Mouse (Mus musculus) kidney, adult 9 months (tissue): Measurements from ENCODE around the gene Cyp46a1.

ENCODE experiments used
- DNase-seq: peaks from one replicate; pipeline ENCODE4 v3.0.0; 2022

The Cyp46a1 gene

GRCm38 (mm10) chr12:108333895-108334445 lies at the start of gene Cyp46a1:
Gene Cyp46a1, plus strand, starts transcription at chr12:108334381.
- DNase-seq = peak; percentile 100

GRCm38 (mm10) chr12:108284455-108285224 lies 49.5 kb upstream of the Cyp46a1 start:
- DNase-seq = no peak

GRCm38 (mm10) chr12:108285225-108286011 lies 48.8 kb upstream of the Cyp46a1 start:
- no peak for DNase-seq

DNA sequence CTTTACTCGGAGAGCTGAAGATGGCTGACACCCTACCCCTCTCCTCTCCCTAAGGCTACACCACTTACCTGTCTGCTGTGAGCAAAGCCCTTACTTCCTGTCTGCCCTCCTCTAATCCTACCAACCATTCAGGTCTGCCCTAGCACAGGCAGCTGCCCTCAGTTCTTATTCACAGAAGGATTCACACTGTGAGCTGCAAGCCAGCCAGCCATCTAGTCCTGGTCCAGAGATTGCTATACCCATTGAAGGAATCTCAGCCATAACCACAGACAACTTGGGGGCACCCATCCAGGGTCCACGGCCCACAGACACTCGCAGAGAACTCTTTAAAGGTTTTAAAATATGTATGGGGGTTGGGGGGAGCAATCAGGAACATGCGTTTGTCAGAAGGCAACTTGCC lies 47.8 kb upstream of the Cyp46a1 start:
- DNase-seq = no peak

DNA sequence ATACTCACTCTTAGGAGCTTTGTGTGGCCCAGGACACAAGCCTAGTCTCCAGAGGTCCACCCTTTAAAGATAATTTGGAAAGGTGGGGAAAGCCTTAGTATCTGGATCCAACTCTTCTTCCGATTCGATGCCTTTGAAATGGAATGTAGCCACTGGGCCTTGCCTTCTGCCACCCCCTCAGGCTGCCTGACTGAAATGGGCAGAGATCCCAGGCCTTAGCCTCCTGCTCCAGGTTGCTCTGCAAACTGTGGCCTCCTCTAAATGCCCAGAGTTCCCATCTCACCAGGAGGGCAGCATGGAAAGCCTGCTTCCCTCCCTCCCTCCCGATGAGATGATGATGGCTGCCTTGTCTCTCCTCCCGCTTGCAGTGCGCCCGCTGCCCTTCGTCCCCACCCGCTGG lies 47.2 kb upstream of the Cyp46a1 start:
- DNase-seq = no peak

- DNase-seq = no peak
Measured at GRCm38 (mm10) chr12:108288127-108288880, 45.9 kb upstream of the Cyp46a1 start.

GRCm38 (mm10) chr12:108292419-108292818 lies 41.8 kb upstream of the Cyp46a1 start:
- no peak for DNase-seq

DNA sequence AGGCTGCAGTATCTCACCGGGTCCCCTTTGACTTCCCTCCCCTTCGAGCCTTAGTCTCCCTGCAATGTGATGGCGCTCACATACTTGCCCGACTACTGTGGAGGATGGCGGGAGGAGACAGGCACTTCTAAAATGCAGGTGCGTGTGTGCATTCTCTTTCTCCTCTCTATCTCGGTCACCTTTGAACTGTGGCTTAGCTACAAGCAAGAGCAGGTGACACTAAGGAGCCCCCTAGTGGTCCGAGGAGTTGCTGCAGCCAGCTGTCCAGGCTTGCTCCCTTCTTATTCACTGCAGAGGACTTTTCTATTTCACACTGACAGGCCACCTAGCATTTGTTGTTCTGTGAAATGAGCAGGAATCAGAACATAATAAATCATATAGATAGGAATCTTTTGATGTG lies 41.2 kb upstream of the Cyp46a1 start:
- DNase-seq = peak; percentile 88

DNA sequence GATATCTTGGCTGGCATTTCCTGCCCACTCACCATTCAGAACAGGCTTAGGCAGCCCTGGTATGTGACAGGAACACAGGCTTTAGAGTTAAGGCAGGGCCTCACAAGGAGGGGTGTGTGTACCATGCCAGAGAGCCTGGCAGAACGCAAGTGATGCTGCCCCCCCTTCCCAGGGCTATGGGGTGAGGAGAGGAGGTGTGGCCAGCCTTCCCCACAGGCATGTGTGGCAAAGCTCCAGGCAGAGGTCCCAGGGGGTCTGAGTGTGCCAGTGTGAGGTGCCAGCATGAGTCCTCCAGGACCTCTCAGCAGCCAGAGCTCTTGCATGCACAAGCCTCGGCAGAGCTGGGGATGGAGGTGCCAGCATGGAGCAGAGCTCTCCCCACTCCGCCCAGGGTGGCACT lies 39.6 kb upstream of the Cyp46a1 start:
- no peak for DNase-seq

DNA sequence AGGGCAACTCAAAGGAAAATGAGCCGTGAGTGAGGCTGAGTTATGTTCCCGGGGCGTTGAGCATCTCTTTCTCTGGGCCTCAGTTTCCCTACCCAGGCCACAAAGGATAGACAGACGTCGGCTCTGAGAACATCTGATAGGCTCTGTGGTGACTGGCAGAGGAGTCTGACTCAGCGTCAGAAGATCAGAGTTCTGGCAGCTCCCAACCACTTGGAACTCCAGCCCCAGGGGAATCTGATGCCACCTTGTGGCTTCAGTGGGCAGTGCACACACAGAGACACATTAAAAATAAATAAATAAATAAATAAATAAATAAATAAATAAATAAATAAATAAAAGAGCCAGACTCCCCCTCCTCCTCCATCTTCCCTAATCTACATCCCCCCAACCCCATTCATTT lies 37.1 kb upstream of the Cyp46a1 start:
- no peak for DNase-seq

DNA sequence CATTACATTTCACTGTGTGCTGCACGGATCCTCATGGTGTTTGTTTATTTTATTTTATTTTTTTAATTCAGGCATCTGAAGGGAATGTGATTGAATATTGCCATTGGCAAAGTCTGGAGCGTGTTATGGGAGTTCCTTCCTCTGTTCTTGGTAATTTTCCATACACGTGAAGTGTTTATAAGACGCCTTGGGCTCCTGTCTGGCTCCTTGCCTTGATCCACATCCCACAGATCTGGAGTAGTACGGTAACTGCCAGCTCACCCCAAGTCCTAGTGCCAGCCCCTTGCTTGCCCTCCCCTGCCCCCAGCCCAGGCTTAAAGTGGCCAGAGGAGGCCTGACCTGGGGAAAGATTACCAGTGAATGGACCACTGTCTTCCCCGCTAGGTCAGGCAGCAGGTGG lies 33.2 kb upstream of the Cyp46a1 start:
- no peak for DNase-seq

GRCm38 (mm10) chr12:108303778-108304365 lies 30.3 kb upstream of the Cyp46a1 start:
- DNase-seq = no peak

- DNase-seq = no peak
Measured at GRCm38 (mm10) chr12:108305172-108305571, 29.0 kb upstream of the Cyp46a1 start.

- DNase-seq = peak; percentile 26
Measured at GRCm38 (mm10) chr12:108305812-108306794, 28.1 kb upstream of the Cyp46a1 start, which contains the start of gene Hhipl1. Gene Hhipl1, plus strand, starts transcription at chr12:108306270.

DNA sequence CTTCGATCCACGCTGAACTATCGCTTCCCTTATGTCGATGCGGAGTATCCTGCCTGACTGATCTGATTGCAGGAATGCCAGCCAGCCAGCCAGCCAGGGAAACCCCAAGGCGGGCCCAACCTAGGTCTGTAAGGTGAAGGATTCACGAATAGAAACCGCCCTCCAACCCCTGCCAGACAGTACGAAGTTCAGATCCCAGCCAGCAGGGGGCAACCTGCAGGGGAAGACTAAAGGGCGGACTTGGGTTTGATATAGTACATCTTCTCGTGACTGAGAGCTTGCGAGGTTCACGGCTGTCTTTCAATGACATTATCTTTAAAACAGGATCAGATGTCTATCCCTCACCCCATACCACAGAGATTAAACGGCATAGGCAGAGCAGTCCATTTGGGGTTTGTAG lies 26.6 kb upstream of the Cyp46a1 start:
- DNase-seq = peak; percentile 57

DNA sequence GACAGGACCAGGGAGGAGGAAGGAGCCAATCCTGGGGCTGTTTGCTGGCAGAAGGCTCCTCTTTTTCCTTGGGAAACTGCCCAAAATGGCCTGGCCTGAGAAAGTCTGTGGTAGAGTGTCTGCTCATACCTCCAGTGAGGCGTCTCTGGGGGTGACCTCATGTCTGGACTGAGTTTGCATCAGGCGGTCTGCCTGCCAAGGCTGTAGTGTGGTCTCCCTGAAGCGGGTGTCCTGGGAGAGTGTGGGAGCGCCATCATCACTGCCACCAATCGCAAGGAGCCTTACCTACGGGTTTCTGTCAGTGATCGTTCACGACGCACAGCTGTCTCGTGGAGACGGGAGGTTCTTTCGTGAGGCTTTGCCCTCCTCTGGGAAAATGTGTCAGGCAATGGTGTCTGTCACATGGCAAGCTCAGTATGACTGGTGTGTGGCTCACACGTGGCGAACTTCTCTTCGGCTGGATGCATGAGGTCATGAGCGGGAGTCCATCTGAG lies 25.8 kb upstream of the Cyp46a1 start:
- DNase-seq = no peak

DNA sequence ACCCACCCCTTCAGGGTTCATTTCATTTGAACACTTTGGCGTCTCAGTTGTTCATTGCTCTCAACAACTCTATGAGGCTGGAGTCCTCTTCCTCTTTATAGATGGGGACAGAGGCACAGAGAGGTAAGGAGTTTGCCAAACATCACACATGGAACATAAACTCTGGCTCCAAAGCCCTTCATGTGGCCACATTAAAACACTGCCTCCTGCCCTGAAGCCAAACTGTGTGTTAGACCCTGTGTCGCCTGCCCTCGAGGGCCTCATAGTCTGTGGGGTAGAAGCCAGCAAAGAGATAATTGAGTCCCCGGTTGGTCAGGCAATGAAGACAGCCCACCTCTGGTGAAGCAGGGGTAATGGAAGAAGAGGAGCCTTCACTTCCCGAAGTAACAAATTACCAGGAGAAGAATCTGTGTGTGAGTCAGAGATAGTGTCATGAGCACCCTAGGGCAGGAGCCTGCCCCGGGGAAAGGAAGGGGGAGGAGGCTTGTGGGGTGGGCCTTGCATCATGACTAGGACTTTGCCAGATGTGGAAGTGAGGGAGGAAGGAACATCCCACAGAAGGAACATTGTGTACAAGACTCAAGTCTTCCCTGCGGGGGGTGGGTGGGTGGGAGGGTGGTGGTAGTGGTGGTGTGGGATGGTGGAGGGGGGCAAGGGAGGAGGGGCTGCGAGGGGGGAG lies 24.9 kb upstream of the Cyp46a1 start:
- peak; percentile 43 for DNase-seq

DNA sequence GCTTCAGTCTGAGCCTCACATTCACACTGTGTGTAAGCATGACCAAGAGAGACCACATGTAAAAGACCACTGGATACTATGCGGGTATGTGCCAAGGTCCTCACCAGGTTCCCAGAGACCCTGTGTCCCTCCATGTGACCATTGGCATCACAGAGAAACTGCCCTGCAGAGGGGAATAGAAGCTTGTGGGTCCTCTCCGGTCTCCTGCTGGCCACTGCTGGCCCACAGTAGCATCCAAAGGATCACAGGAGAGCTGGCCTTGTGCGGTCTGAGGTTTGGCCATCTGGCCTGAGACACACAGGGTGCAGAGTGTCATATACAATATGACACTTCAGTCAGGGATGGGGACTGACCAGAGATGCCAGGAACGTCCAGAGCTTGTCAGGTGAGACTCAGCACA lies 24.1 kb upstream of the Cyp46a1 start:
- DNase-seq = no peak

DNA sequence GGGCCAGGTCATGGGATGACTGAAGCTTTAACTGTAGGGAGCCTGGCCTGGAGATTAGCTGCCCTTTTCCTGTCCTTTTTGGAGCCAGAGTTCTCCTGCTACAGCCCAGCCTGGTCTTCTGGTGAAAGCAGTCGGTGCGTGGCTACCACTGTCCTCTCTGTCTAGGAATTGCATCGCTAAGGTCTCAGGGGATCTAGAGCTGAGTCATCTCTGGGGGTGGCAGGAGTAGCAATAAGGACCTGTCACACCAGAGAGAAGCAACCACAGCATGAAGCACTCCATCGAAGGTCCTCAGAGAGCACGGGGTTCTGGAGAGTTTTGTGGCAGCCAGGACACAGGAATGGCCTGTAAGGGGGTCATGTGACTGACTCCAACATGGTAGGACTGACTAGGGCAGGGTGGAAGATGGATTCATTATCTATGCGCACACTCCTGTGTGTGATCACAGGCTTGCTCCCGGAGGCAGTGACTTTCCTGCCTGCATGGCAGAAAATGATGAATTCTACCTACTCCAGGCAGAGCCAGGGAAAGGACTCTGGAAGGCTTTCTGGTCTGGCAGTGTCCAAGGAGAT lies 23.6 kb upstream of the Cyp46a1 start:
- DNase-seq = no peak

- DNase-seq = no peak
Measured at GRCm38 (mm10) chr12:108311741-108312290, 22.4 kb upstream of the Cyp46a1 start.
